In genomic region chr7:115539003-115539402, GRCm38 (mm10) we compare ENCODE assay signal across 16 mouse cellular contexts.
DNase-seq lines count a peak whose midpoint lies in the region; TF ChIP-seq lines count a peak whose summit lies in the region.
"Had no signal": no experiment of that assay in that cellular context is flagged by ENCODE, and none has a peak within 500 bp of the region (broad histone marks: within the 10 kb centered on the region; RNA-seq: fewer than 3 reads in every experiment).

No protein-coding gene starts in this region.

- peak; percentile 15; the same call in 1 of the 2 replicates for TF ChIP-seq CTCF in gastrocnemius, adult 2 months (IDR thresholded peaks at IDR 0.05)
- no peak for TF ChIP-seq CTCF in thymus, adult 2 months (IDR thresholded peaks at IDR 0.05; ENCODE audit: borderline replicate concordance, control insufficient read depth, extremely low read depth, insufficient read depth, low read length, poor library complexity)

- TF ChIP-seq POLR2A in thymus, adult 2 months (IDR thresholded peaks at IDR 0.05; ENCODE audit: control insufficient read depth, extremely low read depth, insufficient read depth, low read length, poor library complexity), result no peak

- DNase-seq in gastrocnemius, adult 2 months, result peak; percentile 32
- DNase-seq in gastrocnemius, adult 18-20 months (ENCODE audit: low spot score), result no peak
- peak; percentile 43 for DNase-seq in A20 (ENCODE audit: low read depth, low spot score)
- peak; percentile 23 for DNase-seq in embryo, embryonic 11 days
- peak; percentile 23 for DNase-seq in thymus, adult 2 months
- no peak for DNase-seq in cerebellum, postnatal 10 days
- DNase-seq in kidney, postnatal 14 days, result no peak
- DNase-seq in adrenal gland, postnatal 4 days (ENCODE audit: low spot score in 2 of 2), result no peak
- DNase-seq: gastrocnemius, postnatal 25 days; kidney, postnatal 10 days; liver, embryonic 13.5 days; lung, postnatal 14 days; retina, postnatal 1 day had no signal

- H3K36me3 ChIP-seq in thymus, adult 2 months (ENCODE audit: control insufficient read depth, insufficient read depth, low read length), result no peaks in the 10 kb centered on the region
- H3K36me3 ChIP-seq: heart, embryonic 15.5 days; hindbrain, embryonic 13.5 days; limb, embryonic 10.5 days had no signal

- 19% methylated on average over 9 of the region's 9 CpGs for WGBS in thymus, adult 2 months

- no peaks in the 10 kb centered on the region for H3K27me3 ChIP-seq in thymus, adult 2 months (ENCODE audit: control insufficient read depth, insufficient read depth, low read length)
- H3K27me3 ChIP-seq: heart, embryonic 15.5 days; liver, embryonic 13.5 days had no signal

- peaks cover 7% of the 10 kb centered on the region for H3K4me1 ChIP-seq in thymus, adult 2 months (replicated peaks; ENCODE audit: control insufficient read depth, insufficient read depth, low read length)
- H3K4me1 ChIP-seq: heart, embryonic 15.5 days; liver, embryonic 13.5 days had no signal

- H3K27ac ChIP-seq in gastrocnemius, adult 2 months, result no peak overlapping the region
- H3K27ac ChIP-seq in thymus, adult 2 months (ENCODE audit: control insufficient read depth, insufficient read depth, low read length), result no peak overlapping the region
- H3K27ac ChIP-seq: heart, embryonic 15.5 days; hindbrain, embryonic 13.5 days; limb, embryonic 10.5 days; liver, embryonic 13.5 days had no signal

- intact Hi-C loops in gastrocnemius, adult 2 months (cut with DNase I), result no loop called here

- no peak overlapping the region for H3K4me3 ChIP-seq in gastrocnemius, adult 2 months
- H3K4me3 ChIP-seq in thymus, adult 2 months (ENCODE audit: control insufficient read depth, insufficient read depth, low read length), result no peak overlapping the region
- H3K4me3 ChIP-seq: heart, embryonic 15.5 days; hindbrain, embryonic 13.5 days; limb, embryonic 10.5 days; liver, embryonic 13.5 days had no signal

Comparison
In these comparisons a context has a peak if more than half of its experiments do, and no peak if none do; other contexts are left out.
1. DNase-seq: peak in gastrocnemius, adult 2 months (single experiment), A20 (single experiment), embryo, embryonic 11 days (single experiment) and thymus, adult 2 months (single experiment); none in gastrocnemius, adult 18-20 months (single experiment), cerebellum, postnatal 10 days (0 of 2), kidney, postnatal 14 days (single experiment) and adrenal gland, postnatal 4 days (0 of 2).